Mouse (Mus musculus) kidney, embryonic 14.5 days (tissue): Measurements from ENCODE around the gene Klhl31. TPM values are rescaled to one million over a fixed set of nuclear protein-coding genes. Genes with fewer than 3 reads are reported as not detected.

Source experiments
- ATAC-seq: fragments of 200-750 bp; cut with Nextera tagmentation; 2 replicates; pipeline ENCODE4 v1.8.0; 2017; ENCODE audit warnings: moderate number of reproducible peaks, mild to moderate bottlenecking, moderate TSS enrichment, moderate library complexity; ENCODE audit not compliant: low FRiP score, low TSS enrichment
- H3K27ac ChIP-seq: fragments of 300-500 bp; sonication (generic); 2 replicates; pipeline ENCODE4 v1.5.1; 2014; ENCODE audit warnings: low read depth, mild to moderate bottlenecking, low read length, moderate library complexity, mixed read lengths
- H3K27me3 ChIP-seq: fragments of 300-500 bp; sonication (generic); 2 replicates; pipeline ENCODE4 v1.6.1; 2014; ENCODE audit warnings: mild to moderate bottlenecking, low read length; ENCODE audit not compliant: control insufficient read depth, insufficient read depth
- H3K36me3 ChIP-seq: fragments of 300-500 bp; sonication (generic); 2 replicates; pipeline ENCODE4 v1.6.1; 2014; ENCODE audit warnings: low read length, mixed read lengths; ENCODE audit not compliant: control insufficient read depth, insufficient read depth
- H3K4me1 ChIP-seq: fragments of 300-500 bp; sonication (generic); 2 replicates; pipeline ENCODE4 v1.6.1; 2014; ENCODE audit warnings: low read length, mixed read lengths; ENCODE audit not compliant: control insufficient read depth, insufficient read depth
- H3K4me2 ChIP-seq: fragments of 300-500 bp; sonication (generic); replicated peaks from 2 replicates; pipeline ENCODE4 v1.6.1; 2014; ENCODE audit warnings: low read depth, mild to moderate bottlenecking, low read length
- H3K4me3 ChIP-seq: fragments of 300-500 bp; sonication (generic); 2 replicates; pipeline ENCODE4 v1.5.1; 2014; ENCODE audit warnings: mild to moderate bottlenecking, low read length
- H3K9ac ChIP-seq: fragments of 300-500 bp; sonication (generic); 2 replicates; pipeline ENCODE4 v1.6.1; 2014; ENCODE audit warnings: low read depth, mild to moderate bottlenecking, low read length, moderate library complexity
- H3K9me3 ChIP-seq: fragments of 300-500 bp; sonication (generic); 2 replicates; pipeline ENCODE4 v1.6.1; 2016; ENCODE audit warnings: low read length; ENCODE audit not compliant: control insufficient read depth
- WGBS: fragments of 180-500 bp; shearing (Covaris S2); extraction: QIAGEN DNeasy Blood & Tissue Kit; methylation state at CpG from one replicate; pipeline ENCODE4 v1.1.7; 2014; 5-methylcytosine and 5-hydroxymethylcytosine counted together
- polyA plus RNA-seq: library from polyadenylated mRNA; unstranded; fragments of >200 nt; fragmentation: Nextera tagmentation; extraction: Ambion mirVana; gene quantifications from 2 replicates; pipeline ENCODE4 v1.2.1, GENCODE M21; 2014

Gene Klhl31
- polyA plus RNA-seq, 1 experiment from 2014 or later: 0.24 TPM

DNA sequence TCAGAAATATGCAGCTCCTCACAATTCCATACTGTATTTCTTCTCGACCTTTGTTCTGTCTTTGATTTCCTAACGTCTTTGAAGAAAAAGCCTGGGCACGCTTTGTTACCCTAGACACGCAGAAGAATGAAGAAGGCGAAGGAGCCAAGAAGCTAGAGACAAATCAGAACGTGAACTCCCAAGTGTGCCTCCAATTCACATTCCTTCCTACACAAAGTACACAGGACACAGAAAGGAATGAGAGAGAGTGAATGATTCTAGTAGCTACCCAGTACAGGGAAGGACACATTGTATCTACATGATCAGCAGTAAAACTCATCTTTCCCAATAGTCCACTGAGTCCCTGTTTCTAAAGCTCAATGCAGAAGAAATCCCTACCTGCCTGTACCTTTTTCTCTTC lies 33.8 kb downstream of the Klhl31 start:
- no peak overlapping the region for H3K9ac ChIP-seq
- H3K4me1 ChIP-seq: no peaks in the 10 kb centered on the region
- no peaks in the 10 kb centered on the region for H3K9me3 ChIP-seq
- no peaks in the 10 kb centered on the region for H3K36me3 ChIP-seq
- H3K4me2 ChIP-seq: no peak overlapping the region
- H3K4me3 ChIP-seq: no peak overlapping the region
- ATAC-seq: no peak
- H3K27me3 ChIP-seq: no peaks in the 10 kb centered on the region
- WGBS: 84% methylated on average over 6 of the region's 6 CpGs
- H3K27ac ChIP-seq: no peak overlapping the region

DNA sequence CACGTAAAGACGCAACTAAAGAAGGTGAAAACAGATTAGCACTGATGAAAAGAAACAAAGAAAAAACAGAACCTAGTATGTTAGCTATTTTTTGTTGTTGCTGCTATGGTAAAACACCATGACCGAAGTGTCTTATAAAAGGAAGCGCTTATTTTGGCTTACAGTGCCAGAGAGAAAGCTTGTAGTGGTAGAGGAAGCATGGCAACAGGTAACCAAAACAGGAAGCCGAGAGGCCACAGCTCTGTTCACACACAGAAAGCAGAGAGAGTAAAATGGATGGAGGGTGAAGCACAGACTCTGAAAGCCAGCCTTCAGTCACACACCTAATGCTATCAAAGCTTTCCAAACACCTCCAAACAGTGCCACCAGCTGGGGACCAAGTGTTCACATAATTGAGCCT lies 34.7 kb downstream of the Klhl31 start:
- Histone ChIP-seq H3K4me2 (no peak overlapping the region), H3K27me3 (no peaks in the 10 kb centered on the region), H3K27ac (no peak overlapping the region), H3K4me1 (no peaks in the 10 kb centered on the region), H3K9me3 (no peaks in the 10 kb centered on the region), H3K9ac (no peak overlapping the region), H3K4me3 (no peak overlapping the region), H3K36me3 (no peaks in the 10 kb centered on the region)
- no peak for ATAC-seq
- WGBS: 93% methylated on average over 5 of the region's 5 CpGs

DNA sequence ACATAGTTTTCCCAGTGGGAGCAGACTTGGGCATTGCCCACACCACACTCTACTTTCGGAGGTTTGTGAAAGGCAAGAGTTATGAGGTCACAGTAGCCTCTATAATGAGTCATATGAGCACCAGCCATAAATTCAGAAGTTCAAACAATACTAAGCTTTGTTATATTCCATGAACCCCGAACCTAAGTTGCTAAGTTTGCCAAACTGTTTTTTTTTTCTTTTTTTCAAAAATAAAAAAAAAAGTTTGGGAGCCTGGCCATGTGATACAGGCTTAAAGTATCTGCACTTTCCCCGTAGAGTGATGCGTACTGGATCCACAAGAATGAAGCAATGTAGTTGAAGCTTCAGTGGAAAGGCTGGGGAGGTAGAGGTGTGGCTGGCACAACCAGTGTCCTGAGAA lies 36.9 kb downstream of the Klhl31 start:
- Histone ChIP-seq H3K4me1 (no peaks in the 10 kb centered on the region), H3K36me3 (no peaks in the 10 kb centered on the region), H3K9ac (no peak overlapping the region), H3K9me3 (no peaks in the 10 kb centered on the region), H3K27ac (no peak overlapping the region), H3K27me3 (no peaks in the 10 kb centered on the region), H3K4me3 (no peak overlapping the region), H3K4me2 (no peak overlapping the region)
- no peak for ATAC-seq
- WGBS: 80% methylated on average over 4 of the region's 4 CpGs

DNA sequence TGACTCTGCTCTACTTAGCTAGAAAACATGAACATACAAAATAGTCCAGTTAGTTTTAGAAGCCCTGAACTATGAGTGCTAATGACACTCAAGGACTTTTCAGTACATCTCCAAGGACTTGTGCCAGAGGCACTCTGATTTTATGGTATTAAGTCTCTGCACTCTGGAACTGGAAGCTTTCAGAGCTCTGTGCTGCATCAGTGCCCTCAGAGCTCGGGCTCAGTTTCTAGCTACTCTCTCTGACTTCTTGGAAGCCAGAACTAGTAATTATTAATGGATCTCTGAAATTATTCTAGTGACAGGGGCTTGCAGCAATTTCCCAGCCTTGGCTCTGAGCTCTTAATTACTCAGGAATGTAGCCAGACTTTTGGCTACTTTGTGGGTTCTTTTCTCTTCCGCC lies 37.7 kb downstream of the Klhl31 start:
- Histone ChIP-seq H3K36me3 (no peaks in the 10 kb centered on the region), H3K4me3 (no peak overlapping the region), H3K9me3 (no peaks in the 10 kb centered on the region), H3K4me2 (no peak overlapping the region), H3K27me3 (no peaks in the 10 kb centered on the region), H3K4me1 (no peaks in the 10 kb centered on the region), H3K27ac (no peak overlapping the region), H3K9ac (no peak overlapping the region)
- ATAC-seq: no peak
- WGBS: 73% methylated on average over 2 of the region's 2 CpGs

DNA sequence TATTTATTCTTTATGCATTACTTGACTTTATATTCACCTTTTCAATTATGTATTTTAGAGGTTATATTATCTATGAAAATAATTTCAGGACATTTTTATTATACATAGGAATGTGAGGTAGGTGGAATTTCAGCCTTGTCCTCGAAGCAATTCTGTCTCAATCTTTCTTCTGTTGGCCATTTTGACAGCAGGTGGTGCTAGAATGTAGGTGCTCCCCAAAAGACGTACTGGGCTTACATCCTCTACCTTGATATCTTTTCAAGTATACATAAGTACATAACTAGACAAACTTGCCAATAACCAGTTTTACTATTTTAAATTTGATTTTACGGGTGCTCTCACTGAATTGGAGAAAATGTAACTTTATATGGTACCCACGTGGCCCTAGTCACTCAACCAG lies 48.6 kb downstream of the Klhl31 start:
- no peak overlapping the region for H3K9ac ChIP-seq
- no peaks in the 10 kb centered on the region for H3K9me3 ChIP-seq
- ATAC-seq: no peak
- H3K27ac ChIP-seq: no peak overlapping the region
- no peaks in the 10 kb centered on the region for H3K4me1 ChIP-seq
- WGBS: 83% methylated on average over 4 of the region's 4 CpGs
- H3K4me3 ChIP-seq: no peak overlapping the region
- no peak overlapping the region for H3K4me2 ChIP-seq
- H3K36me3 ChIP-seq: no peaks in the 10 kb centered on the region
- no peaks in the 10 kb centered on the region for H3K27me3 ChIP-seq

DNA sequence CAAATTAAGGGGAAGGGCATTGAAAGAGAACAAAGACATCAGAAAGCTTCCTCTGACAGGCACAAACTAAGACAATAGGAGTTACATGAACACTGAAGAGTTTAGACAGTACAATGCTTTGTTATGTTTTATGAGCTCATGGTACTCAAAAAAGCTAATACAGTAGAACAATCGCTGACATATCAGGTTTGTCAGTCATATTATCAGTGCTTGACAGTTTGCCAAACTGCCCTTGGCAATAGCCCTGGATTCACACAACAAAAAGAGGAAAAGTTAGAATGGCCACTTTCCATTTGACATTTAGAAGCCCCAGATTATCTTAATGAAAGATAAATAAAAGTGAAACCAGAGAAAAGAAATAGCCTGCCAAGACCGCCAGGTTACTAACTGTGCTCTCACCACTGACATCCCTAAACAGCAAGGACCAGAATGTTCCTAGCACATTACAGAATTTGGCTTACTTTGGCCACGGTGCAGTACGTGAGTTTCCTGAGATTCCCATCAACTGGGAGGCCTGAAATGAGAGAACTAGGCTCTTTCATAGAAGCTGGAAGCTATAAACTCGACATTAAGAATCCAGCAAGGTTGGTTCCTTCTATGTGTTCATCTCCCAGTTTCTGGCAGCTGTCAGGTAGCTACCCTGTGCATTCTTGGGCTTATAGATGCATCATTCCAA lies 49.7 kb downstream of the Klhl31 start:
- Histone ChIP-seq H3K27me3 (no peaks in the 10 kb centered on the region), H3K36me3 (no peaks in the 10 kb centered on the region), H3K9ac (no peak overlapping the region), H3K27ac (no peak overlapping the region), H3K4me2 (no peak overlapping the region), H3K4me3 (no peak overlapping the region), H3K9me3 (no peaks in the 10 kb centered on the region), H3K4me1 (no peaks in the 10 kb centered on the region)
- ATAC-seq: no peak
- WGBS: 77% methylated on average over 5 of the region's 5 CpGs

DNA sequence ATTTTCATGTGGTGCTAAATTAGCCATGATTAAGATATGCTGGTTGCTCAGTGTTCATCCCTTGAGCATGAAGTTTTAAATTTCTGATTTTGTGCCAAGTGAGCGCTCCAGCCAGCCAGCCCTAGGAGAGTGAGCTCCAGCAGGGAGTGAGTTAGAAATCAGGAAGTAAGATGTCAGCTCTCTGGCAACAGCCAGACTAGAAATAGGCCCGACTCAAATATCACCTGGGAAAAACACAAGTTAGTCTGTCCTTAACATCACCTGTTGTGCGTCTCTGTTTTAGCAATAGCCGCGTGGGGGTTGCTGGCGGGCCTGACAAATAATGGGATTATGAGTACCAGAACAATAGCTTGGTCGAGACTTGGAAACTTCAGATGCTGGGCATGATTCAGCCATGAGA lies 56.4 kb downstream of the Klhl31 start:
- H3K9me3 ChIP-seq: no peaks in the 10 kb centered on the region
- ATAC-seq: no peak
- WGBS: 75% methylated on average over 7 of the region's 7 CpGs
- no peak overlapping the region for H3K27ac ChIP-seq
- H3K4me3 ChIP-seq: no peak overlapping the region
- no peaks in the 10 kb centered on the region for H3K4me1 ChIP-seq
- H3K27me3 ChIP-seq: no peaks in the 10 kb centered on the region
- no peaks in the 10 kb centered on the region for H3K36me3 ChIP-seq
- H3K4me2 ChIP-seq: no peak overlapping the region
- H3K9ac ChIP-seq: no peak overlapping the region

DNA sequence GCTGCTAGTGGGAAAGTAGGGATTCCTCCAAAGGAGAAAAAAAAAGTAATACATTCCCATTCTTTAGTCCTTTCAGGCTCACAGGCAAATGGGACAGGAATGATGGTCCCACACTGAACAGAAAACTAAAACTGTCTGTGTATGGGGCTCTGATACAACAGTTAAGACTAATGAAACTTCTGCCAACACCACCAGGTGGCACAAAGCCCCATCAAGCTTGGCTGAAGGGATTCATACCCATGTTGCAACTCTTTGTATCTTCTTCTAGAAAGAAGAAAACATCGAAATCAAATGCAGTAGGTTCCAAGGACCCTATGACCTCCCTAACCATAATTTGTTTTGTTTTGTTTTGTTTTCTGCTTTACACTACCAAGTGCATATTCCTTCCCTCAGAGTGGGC lies 57.1 kb downstream of the Klhl31 start:
- Histone ChIP-seq H3K4me1 (no peaks in the 10 kb centered on the region), H3K4me3 (no peak overlapping the region), H3K27me3 (no peaks in the 10 kb centered on the region), H3K36me3 (no peaks in the 10 kb centered on the region), H3K9me3 (no peaks in the 10 kb centered on the region), H3K9ac (no peak overlapping the region), H3K4me2 (no peak overlapping the region), H3K27ac (no peak overlapping the region)
- 88% methylated on average over 1 of the region's 1 CpGs for WGBS
- ATAC-seq: no peak

DNA sequence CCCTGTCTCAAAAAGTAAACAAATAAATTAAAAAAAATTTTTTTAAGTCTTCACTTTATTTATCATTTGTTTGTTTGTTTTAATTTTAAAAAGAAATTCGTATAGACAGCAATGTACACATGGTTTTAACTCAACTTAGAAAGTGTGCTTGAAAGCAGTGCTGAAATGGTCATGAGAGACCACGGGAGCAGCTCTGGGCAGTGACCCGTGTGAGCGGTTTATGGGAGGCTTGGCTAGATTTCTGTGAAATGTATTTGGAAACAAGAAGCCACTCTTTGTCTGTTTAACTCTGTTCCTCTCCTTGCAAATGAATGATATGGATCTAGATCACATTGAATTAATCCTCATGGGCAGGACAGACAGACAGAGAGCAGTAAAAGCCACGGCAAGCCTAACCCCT lies 59.3 kb downstream of the Klhl31 start:
- no peak overlapping the region for H3K27ac ChIP-seq
- ATAC-seq: no peak
- H3K9ac ChIP-seq: no peak overlapping the region
- WGBS: 56% methylated on average over 5 of the region's 5 CpGs
- no peak overlapping the region for H3K4me3 ChIP-seq
- H3K4me2 ChIP-seq: no peak overlapping the region
- no peaks in the 10 kb centered on the region for H3K36me3 ChIP-seq
- no peaks in the 10 kb centered on the region for H3K4me1 ChIP-seq
- H3K27me3 ChIP-seq: no peaks in the 10 kb centered on the region
- H3K9me3 ChIP-seq: no peaks in the 10 kb centered on the region
